Comparison of ENCODE assay signal across 9 mouse cellular contexts in the genomic region with DNA sequence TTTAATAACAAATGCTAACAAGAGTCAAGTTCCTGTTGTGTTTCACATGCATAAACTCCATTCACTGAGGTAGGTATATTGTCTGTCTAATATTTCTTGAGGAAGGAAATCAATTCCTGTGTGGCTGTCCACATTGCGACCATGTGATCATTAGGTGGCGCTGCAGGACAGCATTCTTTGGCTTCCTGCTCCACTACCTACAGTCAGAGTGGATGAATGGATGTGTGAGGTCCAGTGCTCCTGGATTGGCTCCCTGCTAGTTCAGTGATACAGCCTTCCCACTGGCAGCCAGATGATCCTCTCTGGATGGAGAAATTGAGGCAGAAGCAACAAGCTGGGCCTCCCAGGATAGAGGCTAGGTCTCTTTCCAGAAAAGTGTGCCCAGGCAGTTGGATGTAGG. TPM values are rescaled to one million over a fixed set of nuclear protein-coding genes. Genes with fewer than 3 reads are reported as not detected.
DNase-seq lines count a peak whose midpoint lies in the region; ATAC-seq and TF ChIP-seq lines count a peak whose summit lies in the region.
"Had no signal": no experiment of that assay in that cellular context is flagged by ENCODE, and none has a peak within 500 bp of the region (broad histone marks: within the 10 kb centered on the region; RNA-seq: fewer than 3 reads in every experiment).

No protein-coding gene starts in this region.

- TF ChIP-seq POLR2A in ES-Bruce4 (IDR thresholded peaks at IDR 0.05; ENCODE audit: insufficient read depth, low read length): no peak
- TF ChIP-seq POLR2A in cerebellum, adult 2 months (IDR thresholded peaks at IDR 0.05; ENCODE audit: borderline replicate concordance, insufficient read depth, low read length): no peak

- no peak overlapping the region for H3K27ac ChIP-seq in ES-Bruce4 (ENCODE audit: insufficient read depth, low read length)
- H3K27ac ChIP-seq in cerebellum, adult 2 months (ENCODE audit: insufficient read depth, low read length): no peak overlapping the region
- H3K27ac ChIP-seq in liver, embryonic 11.5 days (ENCODE audit: low read depth, low read length): no peak overlapping the region
- no peak overlapping the region for H3K27ac ChIP-seq in neural tube, embryonic 12.5 days

- no peak overlapping the region for H3K9ac ChIP-seq in ES-Bruce4 (ENCODE audit: low read depth, poor library complexity, severe bottlenecking)
- no peak overlapping the region for H3K9ac ChIP-seq in liver, embryonic 11.5 days (ENCODE audit: low read depth, low read length)
- H3K9ac ChIP-seq in neural tube, embryonic 12.5 days: no peak overlapping the region

- ATAC-seq in liver, embryonic 11.5 days (replicated peaks; ENCODE audit: low FRiP score): no peak
- 0 out of 2 replicates have a peak, but pooled peaks have one; percentile 8 for ATAC-seq in neural tube, embryonic 12.5 days (ENCODE audit: low FRiP score, low read depth)

- WGBS in cerebellum, adult 2 months: 0% methylated on average over 2 of the region's 2 CpGs
- WGBS in liver, embryonic 11.5 days: 0% methylated on average over 2 of the region's 2 CpGs
- WGBS in neural tube, embryonic 12.5 days: 2% methylated on average over 2 of the region's 2 CpGs

- no peaks in the 10 kb centered on the region for H3K4me1 ChIP-seq in ES-Bruce4 (ENCODE audit: control insufficient read depth, insufficient read depth, low read length)
- peaks cover 4% of the 10 kb centered on the region; the same call in 1 of the 2 replicates for H3K4me1 ChIP-seq in cerebellum, adult 2 months (ENCODE audit: control insufficient read depth, insufficient read depth, low read length)
- peaks cover 9% of the 10 kb centered on the region for H3K4me1 ChIP-seq in liver, embryonic 11.5 days (replicated peaks; ENCODE audit: control insufficient read depth, insufficient read depth, low read length)
- peaks cover 14% of the 10 kb centered on the region for H3K4me1 ChIP-seq in neural tube, embryonic 12.5 days

- TF ChIP-seq EP300 in ES-Bruce4 (IDR thresholded peaks at IDR 0.05; ENCODE audit: insufficient read depth, low read depth, low read length): no peak

- no peak overlapping the region for H3K4me3 ChIP-seq in ES-Bruce4 (ENCODE audit: low read depth, low read length)
- H3K4me3 ChIP-seq in cerebellum, adult 2 months (replicated peaks; ENCODE audit: insufficient read depth, low read depth, low read length): no peak overlapping the region
- H3K4me3 ChIP-seq in liver, embryonic 11.5 days (ENCODE audit: low read depth, low read length): no peak overlapping the region
- H3K4me3 ChIP-seq in neural tube, embryonic 12.5 days: no peak overlapping the region

- no peaks in the 10 kb centered on the region for H3K36me3 ChIP-seq in ES-Bruce4 (ENCODE audit: control insufficient read depth, insufficient read depth, low read length, poor library complexity, severe bottlenecking)
- H3K36me3 ChIP-seq in liver, embryonic 11.5 days (ENCODE audit: control insufficient read depth, insufficient read depth, low read length): no peaks in the 10 kb centered on the region; the same call in 1 of the 2 replicates
- no peaks in the 10 kb centered on the region; the same call in 1 of the 2 replicates for H3K36me3 ChIP-seq in neural tube, embryonic 12.5 days

- peak; percentile 93 for DNase-seq in 3T3-L1 (ENCODE audit: low read depth, low spot score)
- peak; percentile 87 for DNase-seq in cerebellum, adult 2 months
- DNase-seq in frontal cortex, adult 2 months (ENCODE audit: extremely low spot score in 1 of 2, low spot score in 1 of 2): peak; percentile 77 to 95
- peak; percentile 90 for DNase-seq in induced T-regulatory cell, adult 2 months (ENCODE audit: low read depth)
- peak; percentile 53 for DNase-seq in liver, embryonic 11.5 days (ENCODE audit: low spot score)
- peak; percentile 71 for DNase-seq in thymus, postnatal 14 days

- no peak overlapping the region for H3K4me2 ChIP-seq in liver, embryonic 11.5 days
- H3K4me2 ChIP-seq in neural tube, embryonic 12.5 days (replicated peaks): no peak overlapping the region

- H3K27me3 ChIP-seq in ES-Bruce4 (ENCODE audit: control insufficient read depth, insufficient read depth, low read length, poor library complexity, severe bottlenecking): no peaks in the 10 kb centered on the region
- H3K27me3 ChIP-seq in cerebellum, adult 2 months (ENCODE audit: control insufficient read depth, insufficient read depth, low read length): no peaks in the 10 kb centered on the region
- no peaks in the 10 kb centered on the region for H3K27me3 ChIP-seq in liver, embryonic 11.5 days (replicated peaks; ENCODE audit: control insufficient read depth, insufficient read depth, low read length)
- no peaks in the 10 kb centered on the region for H3K27me3 ChIP-seq in neural tube, embryonic 12.5 days (replicated peaks)

- peaks cover 4% of the 10 kb centered on the region; the same call in 1 of the 2 replicates for H3K9me3 ChIP-seq in ES-Bruce4 (replicated peaks; ENCODE audit: control insufficient read depth, insufficient read depth, low read length, poor library complexity, severe bottlenecking)
- peaks cover 4% of the 10 kb centered on the region; the same call in 1 of the 2 replicates for H3K9me3 ChIP-seq in liver, embryonic 11.5 days (ENCODE audit: control insufficient read depth, low read length)
- H3K9me3 ChIP-seq in neural tube, embryonic 12.5 days: peaks cover 7% of the 10 kb centered on the region; the same call in 1 of the 2 replicates

- peak; percentile 95 for TF ChIP-seq CTCF in ES-Bruce4 (IDR thresholded peaks at IDR 0.05; ENCODE audit: low read depth, low read length)
- TF ChIP-seq CTCF in cerebellum, adult 2 months (IDR thresholded peaks at IDR 0.05; ENCODE audit: borderline replicate concordance, insufficient read depth, low read depth, low read length): peak; percentile 95

RNA-seq across cellular contexts. Expression of gene Rps19bp1, which starts 2.2 kb away (rescaled TPM):
- polyA plus RNA-seq in ES-Bruce4 (2011; ENCODE audit: insufficient read depth, insufficient read length, low read depth, missing spikeins): 28.1 and 33.2 TPM in 2 replicates
- polyA plus RNA-seq in cerebellum, adult 2 months (2012; rRNA removed): 34.3 and 38.6 TPM in 2 replicates
- polyA plus RNA-seq in frontal cortex, adult 2 months (2012; rRNA removed): 46.5 and 47.8 TPM in 2 replicates
- polyA plus RNA-seq in liver, embryonic 11.5 days (2014; fragmentation: Nextera tagmentation; extraction: Ambion mirVana): 75.4 and 80.8 TPM in 2 replicates
- polyA plus RNA-seq in neural tube, embryonic 12.5 days (2016; fragmentation: Nextera tagmentation; extraction: Ambion mirVana): 63.9 and 65.0 TPM in 2 replicates

RNA-seq across cellular contexts. Expression of gene Atf4, which starts 11.3 kb away (rescaled TPM):
- 193 and 198 TPM in 2 replicates for polyA plus RNA-seq in ES-Bruce4 (2011; ENCODE audit: insufficient read depth, insufficient read length, low read depth, missing spikeins)
- polyA plus RNA-seq in cerebellum, adult 2 months (2012; rRNA removed): 216 and 242 TPM in 2 replicates
- 206 and 220 TPM in 2 replicates for polyA plus RNA-seq in frontal cortex, adult 2 months (2012; rRNA removed)
- 186 and 188 TPM in 2 replicates for polyA plus RNA-seq in liver, embryonic 11.5 days (2014; fragmentation: Nextera tagmentation; extraction: Ambion mirVana)
- polyA plus RNA-seq in neural tube, embryonic 12.5 days (2016; fragmentation: Nextera tagmentation; extraction: Ambion mirVana): 111 and 123 TPM in 2 replicates

RNA-seq across cellular contexts. Expression of gene Cacna1i, which starts 20.8 kb away (rescaled TPM):
- polyA plus RNA-seq in ES-Bruce4 (2011; ENCODE audit: insufficient read depth, insufficient read length, low read depth, missing spikeins): not detected in 2 replicates
- polyA plus RNA-seq in cerebellum, adult 2 months (2012; rRNA removed): 20.8 and 22.0 TPM in 2 replicates
- polyA plus RNA-seq in frontal cortex, adult 2 months (2012; rRNA removed): 35.7 and 40.9 TPM in 2 replicates
- polyA plus RNA-seq in liver, embryonic 11.5 days (2014; fragmentation: Nextera tagmentation; extraction: Ambion mirVana): 0.01 and 0.14 TPM in 2 replicates
- 0.11 and 0.25 TPM in 2 replicates for polyA plus RNA-seq in neural tube, embryonic 12.5 days (2016; fragmentation: Nextera tagmentation; extraction: Ambion mirVana)
- polyA plus RNA-seq: stomach, embryonic 14.5 days had no signal

RNA-seq across cellular contexts. Expression of gene AC140267.1, which starts 30.6 kb away (rescaled TPM):
- not detected in 2 replicates for polyA plus RNA-seq in ES-Bruce4 (2011; ENCODE audit: insufficient read depth, insufficient read length, low read depth, missing spikeins)
- polyA plus RNA-seq in cerebellum, adult 2 months (2012; rRNA removed): not detected in 2 replicates
- not detected in 2 replicates for polyA plus RNA-seq in frontal cortex, adult 2 months (2012; rRNA removed)
- polyA plus RNA-seq in liver, embryonic 11.5 days (2014; fragmentation: Nextera tagmentation; extraction: Ambion mirVana): not detected in 2 replicates
- polyA plus RNA-seq in neural tube, embryonic 12.5 days (2016; fragmentation: Nextera tagmentation; extraction: Ambion mirVana): 9.5 TPM in 1 of 2 replicates, not detected in the other
- polyA plus RNA-seq: stomach, embryonic 14.5 days had no signal

RNA-seq across cellular contexts. Expression of gene Mief1, which starts 32.5 kb away (rescaled TPM):
- 35.7 and 38.4 TPM in 2 replicates for polyA plus RNA-seq in ES-Bruce4 (2011; ENCODE audit: insufficient read depth, insufficient read length, low read depth, missing spikeins)
- polyA plus RNA-seq in cerebellum, adult 2 months (2012; rRNA removed): 18.4 and 19.6 TPM in 2 replicates
- 14.9 and 15.6 TPM in 2 replicates for polyA plus RNA-seq in frontal cortex, adult 2 months (2012; rRNA removed)
- 35.8 and 44.9 TPM in 2 replicates for polyA plus RNA-seq in liver, embryonic 11.5 days (2014; fragmentation: Nextera tagmentation; extraction: Ambion mirVana)
- 42.1 and 46.0 TPM in 2 replicates for polyA plus RNA-seq in neural tube, embryonic 12.5 days (2016; fragmentation: Nextera tagmentation; extraction: Ambion mirVana)

Comparison
In these comparisons a context has a peak if more than half of its experiments do, and no peak if none do; other contexts are left out.
1. RNA of gene Cacna1i, which starts 20.8 kb away (polyA plus RNA-seq): 35.7 to 40.9 TPM in frontal cortex, adult 2 months and 20.8 to 22.0 TPM in cerebellum, adult 2 months; 0.11 to 0.25 TPM in neural tube, embryonic 12.5 days, 0.01 to 0.14 TPM in liver, embryonic 11.5 days and not detected in ES-Bruce4; every median in the first group is over 10 times any median in the second.
2. Peak in every context shown above with its lines, with median percentiles within 50 percentile points of each other: DNase-seq.